Mouse (Mus musculus) A20 (cell line): ENCODE measurements around the gene Trim29.
A peak's percentile ranks its signal among the peaks of the same experiment; 100 is the strongest.

ENCODE experiments used
- DNase-seq: peaks from one replicate; pipeline ENCODE4 v3.0.0-alpha.2; 2011; ENCODE audit warnings: low read depth, low spot score

The Trim29 gene

GRCm38 (mm10) chr9:43313805-43314204 is 3.2 kb downstream of the Trim29 start:
- DNase-seq: no peak

DNA sequence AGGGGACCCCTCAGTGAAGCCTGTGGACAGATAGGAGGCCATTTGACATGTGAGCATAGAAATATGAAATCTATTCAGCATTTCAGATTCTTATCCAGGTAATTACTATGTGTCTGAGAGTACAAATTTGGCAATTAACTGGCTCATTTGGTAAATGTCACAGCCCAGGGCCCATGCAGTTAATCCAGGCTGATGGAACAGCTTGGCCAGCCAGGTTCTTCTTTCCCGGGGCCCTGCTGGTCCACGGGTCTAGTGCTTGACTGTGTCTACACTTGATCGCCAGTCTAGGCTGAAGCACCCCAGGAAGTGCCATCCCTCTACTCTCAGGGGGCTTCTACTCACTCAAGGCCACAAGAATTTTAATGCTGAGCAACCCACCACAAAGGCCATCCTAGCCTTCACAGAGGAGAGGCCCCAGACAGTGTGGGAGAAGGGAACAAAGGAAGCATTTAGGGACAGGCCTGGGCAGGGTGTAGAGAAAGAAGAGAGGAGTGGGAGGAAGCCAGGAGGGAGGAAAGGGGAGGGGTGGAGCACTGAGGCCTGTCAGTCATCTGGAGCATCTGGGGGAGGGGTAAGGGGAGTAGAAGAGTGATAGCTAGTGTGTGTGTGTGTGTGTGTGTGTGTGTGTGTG is 4.8 kb downstream of the Trim29 start:
- DNase-seq: no peak

- DNase-seq: no peak
Observed at GRCm38 (mm10) chr9:43316466-43316865, 5.8 kb downstream of the Trim29 start.

DNA sequence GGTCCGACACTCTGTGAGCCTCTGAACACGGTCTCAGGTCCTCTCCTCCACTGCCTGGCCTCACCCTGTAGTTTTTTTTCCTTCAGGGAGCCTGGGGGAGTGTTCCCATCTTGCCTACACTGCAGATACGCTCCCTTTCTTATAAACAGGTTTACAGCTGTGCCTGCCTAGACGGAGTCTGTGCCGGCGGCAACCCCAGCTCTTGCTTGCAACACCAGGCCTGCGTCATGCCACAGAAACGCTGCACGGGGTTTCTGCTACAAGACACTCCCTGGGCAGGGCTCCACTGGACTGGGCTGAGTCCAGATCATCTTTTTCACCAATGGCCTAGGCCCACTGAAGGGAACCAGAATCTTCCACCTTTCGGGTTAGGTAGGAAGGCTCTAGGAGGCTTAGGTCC is 8.0 kb downstream of the Trim29 start:
- no peak for DNase-seq

DNA sequence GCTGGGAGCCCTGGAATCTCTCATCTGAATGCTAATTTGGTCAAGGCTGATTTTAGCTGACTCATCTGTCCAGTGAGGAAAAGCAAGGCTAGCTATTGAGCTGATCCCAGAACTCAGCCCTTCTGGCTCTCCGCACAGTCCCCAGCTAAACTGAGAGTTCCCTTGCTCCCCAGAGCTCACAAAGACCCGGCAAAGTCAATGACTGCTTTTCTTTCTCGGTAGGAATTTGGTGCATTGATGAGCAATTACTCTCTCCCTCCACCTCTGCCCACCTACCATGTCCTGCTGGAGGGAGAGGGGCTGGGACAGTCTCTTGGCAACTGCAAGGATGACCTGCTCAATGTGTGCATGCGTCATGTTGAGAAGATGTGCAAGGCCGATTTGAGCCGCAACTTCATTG is 11.3 kb downstream of the Trim29 start:
- no peak for DNase-seq

- no peak for DNase-seq
Observed at GRCm38 (mm10) chr9:43322666-43323065, 12.0 kb downstream of the Trim29 start.

- DNase-seq: no peak
Observed at GRCm38 (mm10) chr9:43325486-43325885, 14.8 kb downstream of the Trim29 start.

GRCm38 (mm10) chr9:43326015-43326631 is 15.5 kb downstream of the Trim29 start:
- no peak for DNase-seq

DNA sequence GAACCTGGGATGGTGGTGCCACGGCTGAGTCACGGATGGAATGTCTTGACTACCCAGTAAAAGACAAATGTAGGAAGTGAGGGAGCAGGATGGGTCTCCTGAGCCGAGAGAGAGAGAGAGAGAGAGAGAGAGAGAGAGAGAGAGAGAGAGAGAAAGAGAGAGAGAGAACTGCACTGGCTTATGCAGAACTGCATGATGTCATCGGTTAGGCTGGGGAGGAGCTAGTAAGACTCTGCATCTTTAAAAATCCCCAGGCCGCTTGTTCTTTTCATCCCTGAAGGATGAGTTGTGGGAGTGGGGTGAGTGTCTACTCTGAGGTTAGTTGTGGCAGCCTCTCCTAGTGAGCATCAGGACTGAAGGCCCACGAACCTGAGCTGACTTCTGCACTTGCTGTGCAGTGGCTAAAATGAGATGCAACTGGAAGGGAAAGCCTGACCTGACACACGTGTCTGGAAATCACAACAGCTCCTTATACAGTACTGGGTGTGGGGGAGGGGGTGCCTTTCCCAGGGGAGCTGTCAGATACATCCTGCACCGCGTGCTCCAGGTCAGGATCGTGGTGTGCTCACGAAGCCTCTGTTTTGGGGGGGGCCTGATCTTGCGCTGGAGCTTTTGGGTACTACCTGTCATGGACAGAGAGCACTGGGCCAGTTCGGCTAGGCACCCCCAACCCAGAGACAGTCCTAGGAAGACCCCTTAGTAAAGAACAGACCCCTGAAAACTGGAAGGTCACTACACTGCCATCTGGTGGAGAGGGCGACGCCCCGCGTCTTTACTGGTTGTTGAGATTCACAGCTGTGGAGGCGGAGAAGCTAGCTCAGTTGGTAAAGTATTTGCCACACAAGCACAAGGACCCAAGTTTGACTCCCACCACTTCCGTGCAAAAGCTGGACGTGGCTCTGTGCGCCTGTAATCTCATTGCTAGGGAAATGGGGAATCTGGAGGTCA is 16.8 kb downstream of the Trim29 start:
- peak; percentile 12 for DNase-seq

- no peak for DNase-seq
Observed at GRCm38 (mm10) chr9:43330426-43330825, 19.8 kb downstream of the Trim29 start.

- no peak for DNase-seq
Observed at GRCm38 (mm10) chr9:43331476-43332471, 21.1 kb downstream of the Trim29 start.

GRCm38 (mm10) chr9:43334476-43334875 is 23.8 kb downstream of the Trim29 start:
- DNase-seq: no peak

DNA sequence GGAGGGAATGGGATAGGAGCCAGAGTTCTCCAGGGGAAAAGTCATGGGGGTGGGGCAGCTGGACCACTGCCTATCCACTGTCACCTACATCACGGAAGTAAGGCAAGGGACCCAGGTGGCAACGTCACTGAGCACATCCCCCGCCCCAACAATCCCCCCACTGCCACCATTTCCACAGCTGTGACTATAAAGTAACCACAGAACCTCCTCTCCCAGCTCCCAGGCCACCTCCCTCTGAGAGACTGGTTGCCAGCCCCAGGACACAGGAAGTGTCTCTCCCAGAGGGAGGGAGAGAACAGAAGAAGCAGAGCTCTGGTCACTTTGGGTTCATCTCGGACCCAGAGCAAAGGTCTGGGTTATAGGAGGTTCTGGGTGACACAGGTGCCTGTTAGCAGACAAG is 27.0 kb downstream of the Trim29 start:
- DNase-seq: no peak

- DNase-seq: no peak
Observed at GRCm38 (mm10) chr9:43338067-43338466, 27.4 kb downstream of the Trim29 start.

DNA sequence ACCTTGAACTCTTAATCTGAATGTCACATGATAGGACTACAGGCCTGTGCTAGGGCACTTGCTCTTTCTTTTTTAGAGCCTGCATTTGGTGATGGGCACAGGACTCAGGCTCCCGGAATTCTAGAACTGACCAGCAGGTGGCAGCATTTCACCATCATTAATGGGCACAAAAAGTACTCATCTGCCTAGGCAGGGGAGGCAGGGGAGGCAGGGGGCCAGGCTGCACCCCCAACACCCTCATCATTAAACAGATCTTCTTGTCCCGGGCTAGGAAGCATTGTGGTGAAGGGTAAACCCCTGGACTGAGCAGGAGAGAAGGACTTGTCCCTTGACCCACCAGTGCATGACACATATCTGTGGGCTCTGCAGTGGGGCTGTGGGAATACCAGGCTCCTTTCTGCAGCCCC is 29.0 kb downstream of the Trim29 start:
- DNase-seq: peak; percentile 54

- DNase-seq: no peak
Observed at GRCm38 (mm10) chr9:43350089-43350488, 39.4 kb downstream of the Trim29 start.

GRCm38 (mm10) chr9:43351015-43351414 is 40.4 kb downstream of the Trim29 start:
- DNase-seq: no peak

- DNase-seq: no peak
Observed at GRCm38 (mm10) chr9:43357011-43357410, 46.4 kb downstream of the Trim29 start.

DNA sequence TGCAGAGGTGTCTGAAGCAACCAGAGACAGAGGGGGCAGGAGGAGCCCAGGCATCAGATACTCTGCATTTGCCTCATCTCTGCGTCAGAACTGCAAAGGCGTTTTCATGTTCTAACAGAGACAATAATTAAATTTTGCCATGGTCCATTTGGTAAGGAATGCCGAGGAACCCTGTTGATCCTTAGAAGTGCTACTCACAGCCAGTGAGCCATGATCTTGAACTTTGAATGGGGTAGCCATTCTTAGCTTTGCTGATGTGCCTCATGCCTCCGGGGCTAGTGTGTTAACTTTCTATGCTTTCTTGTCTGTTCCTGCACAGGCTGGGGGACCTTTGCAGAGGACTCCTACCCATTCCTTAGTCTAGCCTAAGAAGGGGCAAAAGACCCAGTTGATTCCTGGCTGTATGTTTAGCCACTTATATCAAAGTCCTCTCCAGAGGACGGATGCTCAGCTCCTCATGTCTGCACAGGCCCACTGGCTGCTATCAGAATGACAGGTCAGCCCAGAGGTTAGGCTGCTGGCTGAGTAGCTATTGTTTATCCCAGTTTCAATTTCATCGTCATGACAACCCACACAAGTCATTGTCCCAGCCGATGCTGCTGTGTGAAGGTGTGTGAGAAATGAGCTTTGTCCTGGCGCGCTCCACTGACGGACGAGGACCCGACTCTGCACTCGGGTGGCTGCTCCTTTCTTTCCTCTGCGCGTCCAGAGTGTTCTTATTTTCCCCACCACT is 48.1 kb downstream of the Trim29 start:
- DNase-seq: no peak

DNA sequence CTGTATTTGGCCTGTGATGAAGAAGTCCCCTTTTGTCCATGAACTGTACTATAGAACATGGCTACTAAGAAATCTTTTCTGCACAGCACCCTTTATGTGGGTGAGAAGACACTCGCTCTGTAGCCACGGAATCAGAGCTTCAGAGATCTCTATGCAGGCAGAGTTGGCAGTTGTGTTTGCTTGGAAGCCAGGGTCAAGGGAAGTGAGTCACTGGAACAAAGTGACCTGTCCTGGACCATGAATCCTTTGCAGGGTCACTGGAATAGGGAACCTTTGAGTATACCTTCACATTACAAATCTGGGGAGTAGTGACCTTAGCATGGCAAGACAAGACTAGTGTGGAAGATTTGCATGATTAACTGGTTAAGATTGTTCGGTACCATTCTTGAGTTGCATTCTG is 58.1 kb downstream of the Trim29 start:
- no peak for DNase-seq

DNA sequence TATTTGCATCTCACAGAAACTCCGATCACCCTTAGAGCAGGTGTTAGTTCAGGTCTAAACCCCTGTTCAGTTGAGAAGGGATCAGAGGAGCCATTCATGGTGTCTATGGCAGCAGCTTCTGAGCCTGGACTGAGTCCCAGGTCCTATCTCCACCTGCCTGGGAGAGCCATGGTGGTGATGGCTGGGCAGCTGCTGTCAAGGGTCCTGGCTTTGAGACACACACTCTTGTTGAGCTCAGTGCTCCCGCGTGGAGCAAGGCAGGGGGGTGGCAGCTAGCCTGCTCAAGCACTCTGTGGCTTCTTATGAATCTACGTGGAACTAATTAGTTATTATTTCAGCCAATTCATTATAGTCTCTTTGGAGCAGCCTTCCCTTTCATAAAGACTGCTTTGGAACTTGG is 73.2 kb downstream of the Trim29 start:
- DNase-seq: no peak
